Mouse (Mus musculus): ENCODE data around the gene Vinac1. TPM values are rescaled to one million over a fixed set of nuclear protein-coding genes. Genes with fewer than 3 reads are reported as not detected.

Gene Vinac1
- total RNA-seq (2012; rRNA removed) (not detected in 2 replicates), polyA plus RNA-seq (2012; ENCODE audit: insufficient read depth in 1 of 2, insufficient read length in 2 of 2, low read depth in 1 of 2, low replicate concordance in 2 of 2, missing spikeins in 1 of 2) (under 1 TPM in 1 of 2 experiments, not detected in 1; 0.03 TPM)

DNA sequence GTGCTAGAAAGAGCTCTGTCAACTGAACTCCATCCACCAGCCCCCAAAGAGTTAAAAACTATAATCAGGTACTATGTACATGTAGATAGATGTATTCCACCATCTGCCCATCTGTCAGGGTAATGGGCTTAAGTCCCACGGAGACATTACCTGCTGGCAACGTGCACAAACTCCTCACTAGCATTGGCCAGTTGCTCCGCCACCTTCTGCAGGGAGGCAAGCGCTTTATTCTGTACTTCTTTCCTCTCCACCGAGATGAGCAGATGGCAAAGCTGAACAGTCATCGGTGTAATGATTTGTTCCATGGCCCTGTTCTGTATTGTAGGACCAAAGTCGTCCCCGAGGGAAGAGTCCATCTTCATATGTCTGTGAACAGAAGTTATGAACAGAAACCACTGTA lies at the start of gene Vinac1:
TSS of gene Vinac1 (minus strand) at position 362 of the 400 bp plus-strand sequence.
- no peaks in the 10 kb centered on the region for H3K79me2 ChIP-seq (ENCODE audit: control insufficient read depth, insufficient read depth, low read length, poor library complexity)
- H3K9me3 ChIP-seq (replicated peaks; ENCODE audit: insufficient read depth, low read length) = no peaks in the 10 kb centered on the region
- no peak within 1 kb of the TSS for H3K4me3 ChIP-seq (ENCODE audit: control insufficient read depth in 1 of 2, insufficient read depth in 1 of 2, low read depth in 2 of 2, low read length in 2 of 2)
- TF ChIP-seq MAX (IDR thresholded peaks at IDR 0.05; ENCODE audit: low read length) (no peak), CTCF (IDR thresholded peaks at IDR 0.05 in 2 of 3, conservative IDR thresholded peaks at IDR 0.05 in 1 of 3; ENCODE audit: control insufficient read depth in 1 of 3, insufficient read depth in 1 of 3, low read depth in 2 of 3, low read length in 3 of 3, poor library complexity in 1 of 3, severe bottlenecking in 1 of 3) (no peak), TAL1 (IDR thresholded peaks at IDR 0.05; ENCODE audit: low read length) (no peak), MAFK (IDR thresholded peaks at IDR 0.05; ENCODE audit: borderline replicate concordance, low read depth, low read length) (no peak), ELF1 (IDR thresholded peaks at IDR 0.05; ENCODE audit: low read depth, low read length) (no peak), KAT2A (conservative IDR thresholded peaks at IDR 0.05; ENCODE audit: low read depth, low read length) (no peak), ZMIZ1 (IDR thresholded peaks at IDR 0.05; ENCODE audit: low read depth, low read length) (no peak), CHD2 (IDR thresholded peaks at IDR 0.05; ENCODE audit: low read length) (no peak), ZC3H11A (IDR thresholded peaks at IDR 0.05; ENCODE audit: low read depth, low read length) (no peak), MYC (IDR thresholded peaks at IDR 0.05; ENCODE audit: low read depth, low read length) (no peak), TCF12 (IDR thresholded peaks at IDR 0.05; ENCODE audit: low read depth, low read length) (no peak), GABPA (IDR thresholded peaks at IDR 0.05; ENCODE audit: low read depth, low read length) (no peak), RAD21 (IDR thresholded peaks at IDR 0.05; ENCODE audit: low read depth, low read length) (no peak), MXI1 (IDR thresholded peaks at IDR 0.05; ENCODE audit: low read depth, low read length) (no peak), POLR2AphosphoS5 (IDR thresholded peaks at IDR 0.05; ENCODE audit: borderline replicate concordance, low read depth, low read length) (no peak), NRF1 (IDR thresholded peaks at IDR 0.05; ENCODE audit: insufficient read depth, low read depth, low read length, poor library complexity, severe bottlenecking) (no peak)
- no peaks in the 10 kb centered on the region for H3K4me1 ChIP-seq (ENCODE audit: control insufficient read depth in 1 of 2, insufficient read depth in 2 of 2, low read length in 2 of 2)
- H3K9ac ChIP-seq (ENCODE audit: control insufficient read depth, low read depth, low read length, poor library complexity, severe bottlenecking) = no peak within 1 kb of the TSS
- DNase-seq (ENCODE audit: low read depth, low spot score) = no peak
- H3K27ac ChIP-seq (ENCODE audit: control insufficient read depth, low read depth, low read length) = no peak within 1 kb of the TSS
- H3K36me3 ChIP-seq (ENCODE audit: control insufficient read depth in 1 of 2, insufficient read depth in 2 of 2, low read length in 2 of 2) = no peaks in the 10 kb centered on the region
- peaks cover 0 to 6% of the 10 kb centered on the region in 2 experiments; a peak in 3 of 4 replicates for H3K27me3 ChIP-seq (ENCODE audit: control insufficient read depth in 1 of 2, insufficient read depth in 2 of 2, low read length in 2 of 2)

- no peak overlapping the region for H3K9ac ChIP-seq (ENCODE audit: control insufficient read depth, low read depth, low read length, poor library complexity, severe bottlenecking)
- no peak overlapping the region for H3K4me3 ChIP-seq (ENCODE audit: control insufficient read depth in 1 of 2, insufficient read depth in 1 of 2, low read depth in 2 of 2, low read length in 2 of 2)
- no peak overlapping the region for H3K27ac ChIP-seq (ENCODE audit: control insufficient read depth, low read depth, low read length)
- no peaks in the 10 kb centered on the region for H3K36me3 ChIP-seq (ENCODE audit: control insufficient read depth in 1 of 2, insufficient read depth in 2 of 2, low read length in 2 of 2)
- no peaks in the 10 kb centered on the region for H3K4me1 ChIP-seq (ENCODE audit: control insufficient read depth in 1 of 2, insufficient read depth in 2 of 2, low read length in 2 of 2)
- no peaks in the 10 kb centered on the region for H3K9me3 ChIP-seq (replicated peaks; ENCODE audit: insufficient read depth, low read length)
- no peak for TF ChIP-seq BHLHE40 (IDR thresholded peaks at IDR 0.05; ENCODE audit: borderline replicate concordance, low read depth, low read length)
- TF ChIP-seq POLR2AphosphoS5 (IDR thresholded peaks at IDR 0.05; ENCODE audit: borderline replicate concordance, low read depth, low read length) = no peak
- TF ChIP-seq SMC3 (IDR thresholded peaks at IDR 0.05; ENCODE audit: low read depth, low read length) = no peak
- no peaks in the 10 kb centered on the region for H3K27me3 ChIP-seq (ENCODE audit: control insufficient read depth in 1 of 2, insufficient read depth in 2 of 2, low read length in 2 of 2)
- no peak for DNase-seq (ENCODE audit: low read depth, low spot score)
- no peaks in the 10 kb centered on the region for H3K79me2 ChIP-seq (ENCODE audit: control insufficient read depth, insufficient read depth, low read length, poor library complexity)
These were observed 46.2 kb upstream of the Vinac1 start for GRCm38 (mm10) chr2:129093926-129094724.

Measured in MEL (cell line).